Mouse (Mus musculus): ENCODE measurements around the gene Enpep.

Gene Enpep

GRCm38 (mm10) chr3:129287140-129287539, 45.4 kb downstream of the Enpep start:
- Histone ChIP-seq H3K27me3 (ENCODE audit: insufficient read depth, low read length) (no peaks in the 10 kb centered on the region; the same call in 1 of the 2 replicates), H3K9me3 (ENCODE audit: low read length) (peaks cover 5% of the 10 kb centered on the region; the same call in 1 of the 2 replicates), H3K36me3 (ENCODE audit: insufficient read depth, low read length) (no peaks in the 10 kb centered on the region), H3K4me3 (replicated peaks; ENCODE audit: low read length) (no peak overlapping the region), H3K4me1 (replicated peaks; ENCODE audit: low read depth, low read length) (peaks cover 8% of the 10 kb centered on the region; the same call in 1 of the 2 replicates)
- no peak for TF ChIP-seq POU5F1 (IDR thresholded peaks at IDR 0.05; ENCODE audit: borderline replicate concordance, low read length)
- TF ChIP-seq CTCF (conservative IDR thresholded peaks at IDR 0.05; ENCODE audit: low read length): no peak
- no peak for TF ChIP-seq NANOG (IDR thresholded peaks at IDR 0.05; ENCODE audit: borderline replicate concordance, low read length)

DNA sequence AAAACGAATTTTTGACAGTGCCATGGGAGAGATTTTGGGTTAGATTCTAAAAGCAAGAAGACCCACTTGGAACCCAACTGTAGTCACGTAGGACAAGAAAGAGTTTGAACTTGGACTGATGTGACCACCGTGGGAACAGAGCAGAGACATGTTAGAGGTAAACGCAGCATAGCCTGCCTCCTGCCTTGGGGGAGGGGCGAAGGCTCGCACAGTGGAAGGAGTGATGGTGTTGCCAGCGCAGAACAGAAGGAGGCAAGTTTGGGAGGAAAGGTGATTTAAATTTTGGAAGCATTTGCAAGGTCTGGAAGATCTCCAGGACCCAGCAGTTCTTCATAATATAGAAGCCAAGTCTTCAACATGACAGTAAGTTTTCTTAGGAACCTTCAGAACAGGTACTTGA, 46.1 kb downstream of the Enpep start:
- H3K9me3 ChIP-seq (ENCODE audit: low read length): peaks cover 6% of the 10 kb centered on the region; the same call in 1 of the 2 replicates
- H3K27me3 ChIP-seq (ENCODE audit: insufficient read depth, low read length): no peaks in the 10 kb centered on the region; the same call in 1 of the 2 replicates
- H3K4me1 ChIP-seq (replicated peaks; ENCODE audit: low read depth, low read length): peaks cover 8% of the 10 kb centered on the region; the same call in 1 of the 2 replicates
- H3K36me3 ChIP-seq (ENCODE audit: insufficient read depth, low read length): no peaks in the 10 kb centered on the region
- TF ChIP-seq NANOG (IDR thresholded peaks at IDR 0.05; ENCODE audit: borderline replicate concordance, low read length) (no peak), POU5F1 (IDR thresholded peaks at IDR 0.05; ENCODE audit: borderline replicate concordance, low read length) (no peak), CTCF (conservative IDR thresholded peaks at IDR 0.05; ENCODE audit: low read length) (no peak)
- H3K4me3 ChIP-seq (replicated peaks; ENCODE audit: low read length): no peak overlapping the region

- H3K36me3 ChIP-seq (ENCODE audit: insufficient read depth, low read length): no peaks in the 10 kb centered on the region
- H3K4me1 ChIP-seq (replicated peaks; ENCODE audit: low read depth, low read length): no peaks in the 10 kb centered on the region
- no peaks in the 10 kb centered on the region; the same call in 1 of the 2 replicates for H3K27me3 ChIP-seq (ENCODE audit: insufficient read depth, low read length)
- TF ChIP-seq NANOG (IDR thresholded peaks at IDR 0.05; ENCODE audit: borderline replicate concordance, low read length) (no peak), POU5F1 (IDR thresholded peaks at IDR 0.05; ENCODE audit: borderline replicate concordance, low read length) (no peak), CTCF (conservative IDR thresholded peaks at IDR 0.05; ENCODE audit: low read length) (no peak)
- H3K4me3 ChIP-seq (replicated peaks; ENCODE audit: low read length): no peak overlapping the region
- peaks cover 6% of the 10 kb centered on the region; the same call in 1 of the 2 replicates for H3K9me3 ChIP-seq (ENCODE audit: low read length)
Measured at GRCm38 (mm10) chr3:129284326-129284725, 48.2 kb downstream of the Enpep start.

DNA sequence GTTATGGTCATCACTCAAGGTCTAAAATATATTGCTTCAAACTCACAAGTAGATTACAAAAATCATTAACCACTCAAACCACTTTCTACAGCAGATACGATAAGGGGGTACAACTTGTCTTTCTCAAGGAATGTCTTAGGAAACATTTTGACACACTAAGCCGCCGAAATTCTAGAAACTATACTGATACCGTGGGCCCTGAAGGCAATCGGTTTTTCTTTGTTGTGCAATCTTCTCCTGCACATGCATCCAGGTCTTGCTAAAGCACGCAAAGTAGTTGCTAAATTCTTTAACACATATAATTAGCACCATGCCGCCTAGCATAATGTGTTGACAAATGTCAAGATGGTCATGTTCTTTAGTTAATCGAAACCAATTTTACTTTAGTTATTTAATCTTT, 53.1 kb downstream of the Enpep start:
- Histone ChIP-seq H3K4me3 (replicated peaks; ENCODE audit: low read length) (no peak overlapping the region), H3K36me3 (ENCODE audit: insufficient read depth, low read length) (no peaks in the 10 kb centered on the region), H3K4me1 (replicated peaks; ENCODE audit: low read depth, low read length) (no peaks in the 10 kb centered on the region), H3K9me3 (ENCODE audit: low read length) (peaks cover 6% of the 10 kb centered on the region; the same call in 1 of the 2 replicates), H3K27me3 (ENCODE audit: insufficient read depth, low read length) (no peaks in the 10 kb centered on the region; the same call in 1 of the 2 replicates)
- TF ChIP-seq CTCF (conservative IDR thresholded peaks at IDR 0.05; ENCODE audit: low read length): no peak
- TF ChIP-seq NANOG (IDR thresholded peaks at IDR 0.05; ENCODE audit: borderline replicate concordance, low read length): no peak
- TF ChIP-seq POU5F1 (IDR thresholded peaks at IDR 0.05; ENCODE audit: borderline replicate concordance, low read length): no peak

DNA sequence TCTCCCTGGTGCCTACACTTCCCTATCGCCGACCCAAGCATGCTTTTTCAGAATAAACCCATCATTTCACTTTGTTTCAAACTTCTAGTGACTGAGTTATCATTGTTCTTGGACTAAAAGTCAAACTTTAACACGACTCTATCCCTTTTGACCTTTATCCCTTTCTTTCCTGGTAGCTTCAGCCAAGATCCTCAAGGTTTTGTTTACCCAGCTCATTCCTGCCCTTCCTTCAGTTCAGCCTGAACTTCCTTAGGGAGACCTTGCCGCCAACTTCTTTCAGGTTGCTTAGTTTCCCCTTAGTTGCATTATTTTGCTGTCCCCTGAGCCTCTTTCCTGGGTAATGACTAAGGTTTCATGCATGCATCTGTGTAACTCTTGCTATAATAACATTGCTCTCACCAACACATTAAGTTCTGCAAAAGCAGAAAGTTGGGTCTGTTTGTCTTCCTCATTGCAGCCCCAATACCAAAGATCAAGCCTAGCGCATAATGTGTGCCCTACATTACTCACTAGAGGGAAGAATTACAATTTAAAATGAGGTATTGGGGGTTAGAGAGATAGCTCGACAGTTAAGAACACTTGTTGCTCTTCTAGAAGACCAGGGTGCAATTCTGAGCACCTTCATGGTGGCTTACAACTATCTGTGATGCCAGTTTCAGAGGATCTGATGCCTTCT, 59.2 kb downstream of the Enpep start:
- Histone ChIP-seq H3K9me3 (ENCODE audit: low read length) (peaks cover 4% of the 10 kb centered on the region; the same call in 1 of the 2 replicates), H3K4me3 (replicated peaks; ENCODE audit: low read length) (no peak overlapping the region), H3K36me3 (ENCODE audit: insufficient read depth, low read length) (no peaks in the 10 kb centered on the region), H3K27me3 (ENCODE audit: insufficient read depth, low read length) (peaks cover 5% of the 10 kb centered on the region; the same call in 1 of the 2 replicates), H3K4me1 (replicated peaks; ENCODE audit: low read depth, low read length) (0 out of 2 replicates have a peak, but pooled peaks cover 5% of the 10 kb centered on the region)
- TF ChIP-seq CTCF (conservative IDR thresholded peaks at IDR 0.05; ENCODE audit: low read length): no peak

DNA sequence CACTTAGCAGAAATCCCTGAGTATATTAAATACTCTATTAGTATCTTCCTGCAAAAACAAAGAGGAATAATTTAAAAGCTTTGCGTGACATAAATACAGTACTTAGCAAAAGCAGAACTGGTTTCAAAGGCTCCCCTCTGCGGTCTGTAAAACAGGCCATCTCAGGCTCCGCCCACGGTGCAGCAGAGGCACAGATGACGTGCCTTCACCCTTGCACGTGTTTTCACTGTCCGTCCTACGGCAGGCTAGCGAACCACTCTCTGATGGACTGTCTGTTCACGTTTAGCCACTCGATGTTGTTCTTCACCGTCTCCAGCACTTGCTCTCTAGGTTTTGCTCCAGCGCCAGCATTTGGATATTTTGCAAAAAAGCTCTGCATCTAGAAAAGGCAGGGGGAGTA, 62.5 kb downstream of the Enpep start:
- H3K27me3 ChIP-seq (ENCODE audit: insufficient read depth, low read length): peaks cover 5% of the 10 kb centered on the region; the same call in 1 of the 2 replicates
- H3K4me1 ChIP-seq (replicated peaks; ENCODE audit: low read depth, low read length): 0 out of 2 replicates have a peak, but pooled peaks cover 5% of the 10 kb centered on the region
- H3K4me3 ChIP-seq (replicated peaks; ENCODE audit: low read length): no peak overlapping the region
- no peaks in the 10 kb centered on the region for H3K36me3 ChIP-seq (ENCODE audit: insufficient read depth, low read length)
- H3K9me3 ChIP-seq (ENCODE audit: low read length): peaks cover 12% of the 10 kb centered on the region
- TF ChIP-seq POU5F1 (IDR thresholded peaks at IDR 0.05; ENCODE audit: borderline replicate concordance, low read length) (no peak), CTCF (conservative IDR thresholded peaks at IDR 0.05; ENCODE audit: low read length) (no peak)

- Histone ChIP-seq H3K27me3 (ENCODE audit: insufficient read depth, low read length) (peaks cover 5% of the 10 kb centered on the region; the same call in 1 of the 2 replicates), H3K9me3 (ENCODE audit: low read length) (peaks cover 12% of the 10 kb centered on the region), H3K4me3 (replicated peaks; ENCODE audit: low read length) (no peak overlapping the region), H3K36me3 (ENCODE audit: insufficient read depth, low read length) (no peaks in the 10 kb centered on the region), H3K4me1 (replicated peaks; ENCODE audit: low read depth, low read length) (0 out of 2 replicates have a peak, but pooled peaks cover 5% of the 10 kb centered on the region)
- TF ChIP-seq CTCF (conservative IDR thresholded peaks at IDR 0.05; ENCODE audit: low read length): no peak
- no peak for TF ChIP-seq NANOG (IDR thresholded peaks at IDR 0.05; ENCODE audit: borderline replicate concordance, low read length)
- TF ChIP-seq POU5F1 (IDR thresholded peaks at IDR 0.05; ENCODE audit: borderline replicate concordance, low read length): no peak
Measured at GRCm38 (mm10) chr3:129268886-129269683, 63.4 kb downstream of the Enpep start.

- Histone ChIP-seq H3K36me3 (ENCODE audit: insufficient read depth, low read length) (no peaks in the 10 kb centered on the region), H3K27me3 (ENCODE audit: insufficient read depth, low read length) (no peaks in the 10 kb centered on the region), H3K4me3 (replicated peaks; ENCODE audit: low read length) (no peak overlapping the region), H3K4me1 (replicated peaks; ENCODE audit: low read depth, low read length) (peaks cover 8% of the 10 kb centered on the region), H3K9me3 (ENCODE audit: low read length) (no peaks in the 10 kb centered on the region)
- TF ChIP-seq POU5F1 (IDR thresholded peaks at IDR 0.05; ENCODE audit: borderline replicate concordance, low read length) (no peak), NANOG (IDR thresholded peaks at IDR 0.05; ENCODE audit: borderline replicate concordance, low read length) (no peak), CTCF (conservative IDR thresholded peaks at IDR 0.05; ENCODE audit: low read length) (no peak; the same call in 1 of the 2 replicates)
Measured at GRCm38 (mm10) chr3:129258497-129258896, 74.0 kb downstream of the Enpep start.

All from E14TG2a.4 (cell line).